Mouse (Mus musculus) heart, adult 18-20 months (tissue): ENCODE results near the gene Nt5dc2. TPM values are rescaled to one million over a fixed set of nuclear protein-coding genes. Genes with fewer than 3 reads are reported as not detected.

Source experiments
- DNase-seq, 2 experiments: peaks; one replicate each; pipeline ENCODE4 v3.0.0; 2021 to 2022; ENCODE audit warnings: mixed read lengths in 1 of 2
- total RNA-seq, 2 experiments: library from RNA; stranded (reverse); gene quantifications; 2 replicates each; pipeline ENCODE4 v1.2.3; 2021

Gene Nt5dc2
- total RNA-seq, 2 experiments from 2014 or later = 19.2 TPM

DNA sequence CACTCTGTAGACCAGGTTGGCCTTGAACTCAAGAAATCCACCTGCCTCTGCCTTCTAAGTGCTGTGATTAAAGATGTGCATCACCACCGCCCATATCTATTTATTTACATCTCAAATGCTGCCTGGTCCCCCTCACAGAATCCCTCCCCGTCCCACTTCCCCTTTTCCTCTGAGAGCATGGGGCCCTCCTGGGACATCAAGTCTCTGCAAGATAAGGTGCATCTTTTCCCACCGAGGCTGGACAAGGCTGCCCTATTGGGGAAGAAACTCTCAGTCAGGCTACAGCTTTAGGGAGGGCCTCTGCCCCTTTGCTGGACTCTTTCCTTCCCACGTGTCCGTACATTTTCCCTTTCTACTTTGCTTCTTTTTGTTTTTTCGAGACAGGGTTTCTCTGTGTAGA, 38.7 kb downstream of the Nt5dc2 start:
- no peak for DNase-seq

- DNase-seq = no peak
Measured at GRCm38 (mm10) chr14:31170963-31171362, 40.1 kb downstream of the Nt5dc2 start.

- DNase-seq = no peak
Measured at GRCm38 (mm10) chr14:31171386-31171785, 40.5 kb downstream of the Nt5dc2 start.

DNA sequence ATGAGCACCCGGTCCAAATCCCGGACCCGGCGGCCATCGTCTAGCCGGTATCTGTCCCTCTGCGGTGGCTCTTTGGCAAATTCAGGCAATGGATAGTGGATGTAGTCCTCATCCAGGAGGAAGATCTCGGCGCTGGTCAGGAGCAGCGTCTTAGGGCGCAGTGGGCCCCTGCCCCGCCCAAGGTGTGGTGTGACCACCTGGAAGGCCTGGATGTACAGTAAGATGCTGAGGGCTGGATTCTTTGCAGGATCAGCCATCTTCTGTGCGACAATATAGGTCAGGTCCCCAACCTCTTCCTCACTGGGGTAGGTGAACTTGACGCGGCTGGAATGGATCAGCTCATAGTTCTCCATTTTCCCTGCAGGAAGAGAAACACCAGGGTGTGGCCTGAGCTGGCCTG, 41.0 kb downstream of the Nt5dc2 start:
- DNase-seq = no peak

DNA sequence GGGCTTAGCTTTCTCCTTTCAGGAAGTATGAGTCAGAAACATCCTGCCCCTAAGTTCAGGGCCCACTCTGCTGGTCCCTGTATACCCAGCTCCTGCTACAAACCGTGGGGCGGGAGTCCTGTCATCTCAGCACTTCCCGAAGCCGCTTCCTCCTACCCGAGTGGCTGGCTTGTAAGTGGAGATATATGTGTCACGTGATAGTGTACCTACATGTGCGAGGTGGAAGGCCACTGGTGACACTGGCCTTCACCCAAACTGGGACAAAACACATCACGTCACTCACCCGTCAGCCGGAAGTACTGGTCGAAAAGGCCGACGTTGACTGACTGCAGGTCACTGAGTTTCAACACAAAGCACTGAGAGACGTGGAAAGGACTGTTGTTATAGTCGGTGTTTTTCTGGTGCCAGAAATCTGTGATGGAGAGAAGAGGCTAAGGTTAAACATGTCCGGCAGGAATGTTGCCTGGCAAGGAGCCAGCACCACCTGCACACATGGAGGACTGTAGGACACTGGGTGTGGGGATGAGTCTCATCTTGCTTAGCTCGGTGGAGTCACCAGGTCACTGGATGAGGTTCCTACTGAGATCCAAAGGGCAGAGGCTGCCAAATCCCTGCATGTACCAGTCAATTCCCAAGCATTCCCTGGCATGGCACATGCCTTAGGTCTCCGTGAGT, 42.1 kb downstream of the Nt5dc2 start:
- peak in 1 of 2 experiments; percentile 76 for DNase-seq

GRCm38 (mm10) chr14:31173537-31173936, 42.7 kb downstream of the Nt5dc2 start:
- no peak for DNase-seq

DNA sequence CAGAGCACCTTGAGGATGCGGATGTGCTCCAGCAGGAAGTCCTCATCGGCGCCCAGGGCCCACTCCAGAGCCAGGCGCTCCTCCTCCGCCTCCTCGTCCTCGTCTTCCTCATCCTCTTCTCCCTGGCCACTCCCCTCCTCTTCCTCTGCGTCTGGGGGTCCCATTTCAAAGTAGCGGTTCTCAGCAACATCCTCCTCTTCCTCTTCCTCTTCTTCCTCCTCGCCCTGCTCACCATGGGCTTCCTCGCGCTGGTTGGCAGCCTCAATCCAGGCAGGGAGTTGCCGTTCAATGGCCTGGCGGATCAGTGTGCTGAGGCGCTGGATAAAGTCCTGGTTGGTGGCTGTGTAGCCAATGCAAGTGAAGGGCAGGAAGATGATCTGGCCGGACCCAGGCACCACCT, 46.4 kb downstream of the Nt5dc2 start:
- DNase-seq = no peak

DNA sequence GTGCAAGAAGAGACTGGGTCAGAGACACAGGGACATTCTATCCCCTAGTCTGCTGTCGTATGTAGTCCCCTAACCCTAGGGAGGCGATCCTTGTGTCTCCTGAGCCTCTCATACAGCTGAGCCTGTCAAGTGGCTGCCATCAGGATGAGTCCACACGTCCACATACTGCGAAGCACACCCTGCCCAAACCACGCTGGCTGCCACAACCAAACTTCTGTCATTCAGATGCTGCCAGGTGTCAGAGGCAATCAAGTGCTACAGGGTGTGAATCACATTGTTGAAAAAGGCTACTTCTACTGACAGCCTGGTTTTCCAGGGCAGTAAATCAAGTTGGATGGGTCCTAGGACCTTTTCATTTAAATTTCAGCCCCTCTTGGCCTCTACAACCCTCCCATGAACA, 46.9 kb downstream of the Nt5dc2 start:
- no peak for DNase-seq

DNA sequence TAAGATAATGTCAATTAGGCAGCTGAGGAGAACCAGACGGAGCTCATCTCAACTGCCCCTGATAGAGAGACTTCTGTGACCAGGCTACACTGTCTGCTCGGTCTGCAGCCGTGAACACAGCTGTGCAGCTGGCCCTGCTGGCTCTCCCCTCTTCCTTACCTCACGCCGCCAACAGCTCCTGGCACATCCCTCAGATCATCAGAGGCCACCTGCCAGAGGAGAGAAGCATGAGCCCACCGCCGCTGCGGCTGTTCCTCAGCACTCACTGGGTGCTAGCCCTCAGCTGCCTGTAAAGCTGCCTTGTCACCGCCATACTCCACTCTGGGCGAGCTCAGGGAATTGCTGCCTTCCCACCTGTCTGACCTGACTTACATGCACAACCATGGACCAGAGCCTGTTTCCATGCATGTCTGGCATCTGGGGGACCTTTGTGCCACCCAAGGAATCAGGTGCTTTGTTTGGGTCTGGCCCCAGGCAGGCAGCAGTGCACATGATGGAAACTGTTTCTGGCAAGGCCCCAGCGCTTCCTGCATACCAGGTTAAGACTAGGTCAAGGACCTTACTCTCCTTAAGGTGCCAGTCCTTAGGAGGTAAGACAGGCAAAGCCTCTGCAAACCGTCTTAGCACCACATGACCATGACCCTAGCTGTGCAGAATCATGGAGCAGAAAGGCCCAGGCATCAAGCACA, 49.0 kb downstream of the Nt5dc2 start:
- no peak for DNase-seq

DNA sequence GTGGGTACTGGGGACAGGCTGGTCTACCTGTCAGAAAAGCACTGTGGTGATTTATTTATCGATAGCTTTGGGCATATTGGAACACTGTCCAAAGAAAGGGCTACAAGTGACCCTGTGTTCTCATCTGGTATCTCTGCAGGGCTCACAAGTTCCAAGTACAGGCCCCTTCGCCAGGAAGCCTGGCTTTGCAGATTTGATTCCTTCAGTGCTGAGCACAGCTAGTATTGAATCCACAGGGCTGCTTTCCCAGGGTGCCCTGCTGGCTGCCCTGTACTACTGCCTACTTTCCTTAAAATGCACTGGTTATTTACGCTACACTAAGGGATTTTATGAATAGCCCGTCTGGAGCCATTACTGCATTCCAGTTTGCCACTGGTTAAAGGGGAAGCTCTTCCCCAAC, 50.7 kb downstream of the Nt5dc2 start:
- no peak for DNase-seq

GRCm38 (mm10) chr14:31182786-31183290, 52.0 kb downstream of the Nt5dc2 start:
- DNase-seq = peak in 1 of 2 experiments; percentile 78

GRCm38 (mm10) chr14:31183541-31183940, 52.7 kb downstream of the Nt5dc2 start:
- no peak for DNase-seq

- DNase-seq = no peak
Measured at GRCm38 (mm10) chr14:31184195-31184594, 53.3 kb downstream of the Nt5dc2 start.

GRCm38 (mm10) chr14:31186656-31187055, 55.8 kb downstream of the Nt5dc2 start:
- DNase-seq = peak in 1 of 2 experiments; percentile 71

Other genes starting within 250 kb of the Nt5dc2 start
- gene Itih4, start 244.6 kb upstream of the Nt5dc2 start, total RNA-seq = 1 to 10 TPM; 3.1 to 7.9 TPM
- gene Itih3, start 207.3 kb upstream of the Nt5dc2 start, total RNA-seq = under 1 TPM; 0.27 to 0.69 TPM
- gene Itih1, start 187.8 kb upstream of the Nt5dc2 start, total RNA-seq = not detected
- 1 to 10 TPM; 4.8 TPM for gene Nek4, start 179.7 kb upstream of the Nt5dc2 start, total RNA-seq
- gene Glt8d1, start 129.7 kb upstream of the Nt5dc2 start, total RNA-seq = 10 to 100 TPM; 19.8 to 22.5 TPM
- gene Spcs1, start 129.4 kb upstream of the Nt5dc2 start, total RNA-seq = 100 to 1,000 TPM; 132 to 138 TPM
- 10 to 100 TPM; 51.7 to 57.7 TPM for gene Pbrm1, start 111.9 kb upstream of the Nt5dc2 start, total RNA-seq
- 10 to 100 TPM; 23.9 to 25.9 TPM for gene Gnl3, start 111.9 kb upstream of the Nt5dc2 start, total RNA-seq
- 10 to 100 TPM; 74.5 to 87.4 TPM for gene Smim4, start 2.1 kb upstream of the Nt5dc2 start, total RNA-seq
- gene Stab1, start 37.6 kb downstream of the Nt5dc2 start, total RNA-seq = 10 to 100 TPM; 63.2 to 64.1 TPM
- 1,000 to 10,000 TPM; 5,748 to 6,764 TPM for gene Tnnc1, start 77.3 kb downstream of the Nt5dc2 start, total RNA-seq
- gene Nisch, start 85.9 kb downstream of the Nt5dc2 start, total RNA-seq = 100 to 1,000 TPM; 118 to 119 TPM
- 10 to 100 TPM; 13.5 to 15.7 TPM for gene Sema3g, start 86.8 kb downstream of the Nt5dc2 start, total RNA-seq
- 1 to 10 TPM; 4.2 to 5.1 TPM for gene Phf7, start 120.3 kb downstream of the Nt5dc2 start, total RNA-seq
- gene Bap1, start 120.4 kb downstream of the Nt5dc2 start, total RNA-seq = 10 to 100 TPM; 42.4 to 45.3 TPM
- gene Dnah1, start 192.8 kb downstream of the Nt5dc2 start, total RNA-seq = under 1 TPM; 0.02 to 0.23 TPM
- gene Capn7, start 205.6 kb downstream of the Nt5dc2 start, total RNA-seq = 10 to 100 TPM; 32.4 to 33.2 TPM